Mouse (Mus musculus): ENCODE results near the gene Ccr9.

GRCm38 (mm10) chr9:123769532-123769931 is 91.3 kb downstream of the Ccr9 start:
- no peak for TF ChIP-seq CTCF (IDR thresholded peaks at IDR 0.05; ENCODE audit: low read depth)
- TF ChIP-seq EP300 (IDR thresholded peaks at IDR 0.05; ENCODE audit: low read depth) = no peak

Measured in liver, postnatal 0 days (tissue).